Mouse (Mus musculus): ENCODE data around the gene Olfr155.

GRCm38 (mm10) chr4:43854101-43854500, 2.7 kb downstream of the Olfr155 start:
- no peak for TF ChIP-seq EP300 (IDR thresholded peaks at IDR 0.05; ENCODE audit: low read depth)
- no peak for TF ChIP-seq CTCF (IDR thresholded peaks at IDR 0.05; ENCODE audit: low read depth)

All from liver, postnatal 0 days (tissue).